Mouse (Mus musculus): ENCODE data around the gene a.

Gene a

DNA sequence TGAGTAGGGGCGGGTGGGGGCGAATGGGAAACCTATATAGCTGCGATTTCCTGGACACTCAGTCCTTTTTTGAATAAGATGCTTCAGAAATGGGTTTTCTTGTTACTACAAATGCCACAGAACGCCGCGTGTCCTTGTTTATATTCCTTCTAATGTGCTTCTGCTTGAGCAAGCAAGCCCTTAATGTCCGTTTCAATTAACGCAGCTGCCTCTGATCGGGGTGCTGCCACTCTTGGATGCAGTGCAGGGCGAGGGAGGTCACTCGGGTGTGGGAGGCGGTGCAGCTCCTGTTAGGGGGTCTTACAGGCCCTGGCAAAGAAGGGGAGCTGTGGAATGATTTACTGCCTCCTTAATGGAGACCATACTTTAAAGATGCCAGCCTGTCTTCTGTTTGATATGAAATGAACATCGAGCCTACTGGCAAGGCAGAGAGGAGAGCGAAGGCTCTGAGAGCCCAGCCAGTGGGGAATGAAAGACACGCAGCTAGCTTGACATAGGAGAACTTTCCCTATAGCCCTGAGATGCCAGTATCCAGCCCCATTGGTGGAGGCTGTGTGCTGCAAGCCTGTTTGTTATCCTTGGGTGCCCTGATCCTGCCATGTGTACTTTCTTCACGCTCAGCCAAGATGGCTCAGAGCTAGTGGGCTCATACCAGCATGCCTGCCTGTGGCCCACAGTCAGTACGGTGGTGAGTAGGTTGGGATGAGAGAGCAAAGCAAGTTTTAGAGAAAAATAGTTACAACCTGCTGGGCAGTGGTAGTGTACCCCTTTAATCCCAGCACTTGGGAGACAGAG is 8.1 kb upstream of the a start:
- DNase-seq (ENCODE audit: low read depth, low spot score), result no peak

DNA sequence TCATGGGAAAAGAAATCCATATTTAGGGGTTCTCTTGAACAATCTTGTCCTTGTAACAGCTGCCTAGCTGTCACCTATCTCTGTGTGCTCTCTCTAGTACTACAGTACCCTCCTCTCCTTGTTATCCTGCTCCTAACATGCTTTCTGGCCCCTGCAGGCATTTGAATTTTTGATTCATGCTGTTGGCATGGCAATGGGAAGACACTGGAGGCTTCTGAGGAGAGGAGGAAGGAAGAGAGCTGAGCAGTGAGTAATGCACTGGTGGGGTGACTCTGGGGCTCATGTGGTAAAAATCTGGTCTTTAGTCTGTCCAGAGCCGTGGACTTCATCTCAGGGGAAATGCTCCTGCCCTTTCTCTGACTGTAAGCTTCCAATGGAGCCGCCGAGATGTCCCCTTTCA is 5.9 kb upstream of the a start:
- DNase-seq (ENCODE audit: low read depth, low spot score), result no peak

DNA sequence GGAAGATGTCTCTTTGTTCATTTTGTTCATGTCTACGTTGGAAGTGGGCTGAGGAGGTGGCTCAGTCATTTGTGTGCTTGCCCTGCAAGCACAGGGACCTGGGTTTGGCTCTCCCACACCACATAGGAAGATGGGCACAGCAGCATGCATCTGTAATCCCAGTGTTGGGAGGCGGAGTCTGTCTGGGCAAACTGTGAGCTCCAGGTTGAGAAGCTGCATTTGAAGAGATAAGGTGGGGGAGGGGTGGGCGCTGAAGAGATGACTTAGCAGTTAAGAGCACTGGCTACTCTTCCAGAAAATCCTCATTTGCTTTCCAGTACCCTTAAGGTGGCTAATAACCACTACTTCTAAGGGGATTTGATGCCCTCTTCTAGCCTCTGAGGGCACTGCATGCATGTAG is 5.0 kb upstream of the a start:
- no peak for DNase-seq (ENCODE audit: low read depth, low spot score)

DNA sequence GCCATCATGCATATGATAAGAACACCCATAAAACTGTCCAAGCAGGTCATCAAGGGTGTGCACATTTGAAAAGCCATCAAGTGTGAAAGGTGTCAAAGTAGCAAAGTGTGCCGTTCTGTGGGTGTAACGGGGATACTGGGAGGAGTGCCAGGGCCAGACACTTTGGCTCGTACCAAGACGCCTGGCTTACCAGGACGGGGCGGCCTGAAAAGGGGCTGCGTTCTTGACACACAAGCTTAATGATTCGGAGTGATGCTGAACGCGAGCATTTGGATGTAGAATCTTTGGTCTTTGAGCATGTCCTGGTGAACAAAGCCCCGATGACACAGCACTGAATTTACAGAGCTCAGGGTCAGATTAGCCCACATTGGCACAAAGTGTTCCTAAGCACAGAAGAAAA is 4.4 kb upstream of the a start:
- DNase-seq (ENCODE audit: low read depth, low spot score), result no peak

DNA sequence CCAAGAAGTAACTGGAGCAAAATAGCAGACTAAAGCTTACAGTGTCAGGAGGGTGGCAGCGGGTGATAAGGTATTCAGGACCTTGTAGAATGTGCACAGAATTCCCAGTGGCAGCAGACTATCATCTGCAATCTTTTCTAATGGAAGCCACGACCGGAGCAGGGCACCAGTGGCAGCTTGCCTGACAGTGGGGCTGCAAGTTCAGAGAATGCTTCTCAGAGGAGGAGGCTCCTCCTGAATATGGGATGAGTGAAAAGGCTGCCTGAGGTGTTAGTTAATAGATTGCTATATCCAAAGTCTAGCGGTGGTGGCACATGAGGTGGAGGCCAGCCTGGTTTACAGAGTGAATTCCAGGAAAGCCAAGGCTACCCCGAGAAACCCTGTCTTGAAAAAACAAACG is 1.8 kb upstream of the a start:
- DNase-seq (ENCODE audit: low read depth, low spot score), result no peak

DNA sequence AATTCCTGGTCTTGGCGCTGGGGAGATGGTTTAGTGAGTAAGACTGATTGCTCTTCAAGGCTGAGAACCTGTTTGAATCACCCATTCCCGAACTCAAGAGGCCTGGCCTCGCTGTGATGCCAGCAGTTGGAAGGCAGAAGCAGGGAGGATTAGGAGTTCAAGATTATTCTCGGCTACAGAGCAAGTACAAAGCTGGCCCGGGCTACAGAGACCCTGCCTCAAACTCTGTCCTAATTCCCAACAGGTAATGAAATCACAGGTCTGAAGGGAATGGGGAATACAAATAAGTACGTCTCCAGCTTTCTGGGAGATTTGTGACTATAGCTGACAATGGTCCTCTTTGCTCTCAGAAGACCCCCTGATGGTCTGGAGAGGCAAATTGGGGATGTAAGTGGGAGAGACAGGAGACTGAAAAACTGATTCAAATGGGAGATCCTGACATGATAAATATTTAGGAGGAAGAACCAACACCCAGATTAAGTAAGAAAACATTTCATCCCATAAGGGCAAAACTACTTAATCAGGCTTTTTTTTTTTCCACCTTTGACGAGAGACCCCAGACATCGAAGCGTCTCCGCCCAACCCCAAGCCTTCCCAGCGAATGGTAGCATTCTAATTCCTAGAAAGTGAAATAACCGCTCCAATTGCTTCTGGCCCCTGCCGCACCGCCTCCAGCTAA is 1.1 kb upstream of the a start:
- peak; percentile 12 for DNase-seq (ENCODE audit: low read depth, low spot score)

DNA sequence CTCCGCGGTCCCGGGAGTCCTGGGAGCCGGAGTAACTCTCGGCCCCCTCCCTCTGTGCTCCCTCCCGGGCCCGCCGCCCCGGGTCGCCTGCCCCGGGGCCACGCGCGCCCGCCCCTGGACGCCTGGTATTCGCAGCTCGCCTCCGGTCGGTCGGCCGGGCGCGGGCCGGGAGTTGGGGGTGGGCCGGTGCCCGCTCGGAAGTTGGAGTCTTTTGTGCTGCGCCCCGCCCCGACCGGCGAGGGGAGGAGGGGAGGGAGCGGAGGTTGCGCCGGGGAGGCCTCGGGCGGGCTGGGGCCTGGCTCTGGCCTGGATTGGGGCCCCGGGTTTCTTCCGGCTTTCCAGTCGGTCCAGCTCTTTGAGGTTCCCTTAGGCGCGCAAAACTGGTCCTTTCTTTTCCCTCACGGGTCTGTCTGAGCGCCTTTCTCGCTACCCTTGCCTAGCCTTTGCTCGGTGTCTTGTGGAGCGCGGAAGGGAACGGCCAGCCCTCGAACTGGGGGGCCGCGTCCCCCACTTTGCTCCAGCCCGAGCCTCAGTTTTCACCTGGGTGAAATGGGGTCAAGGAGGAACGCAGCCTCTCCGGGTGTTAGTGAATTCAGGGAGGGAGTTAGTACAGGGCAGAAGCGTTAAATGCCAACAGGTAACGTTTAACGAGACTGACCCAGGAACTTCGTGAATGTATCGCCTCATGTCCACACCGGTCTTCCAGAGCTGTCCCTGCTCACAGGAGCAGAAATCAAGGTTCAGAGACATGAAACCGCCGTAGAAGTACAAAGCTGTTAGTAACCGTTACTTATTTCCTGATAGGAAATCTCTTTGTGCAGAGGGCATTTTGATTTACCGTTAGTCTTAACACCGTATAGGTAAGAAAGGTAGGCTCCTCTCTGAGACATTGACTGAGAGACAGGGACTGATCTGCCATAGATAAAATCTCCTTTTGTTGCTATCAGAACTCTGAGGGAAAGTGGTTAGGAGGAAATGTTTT is 750 bp downstream of the a start:
- peak; percentile 81 for DNase-seq (ENCODE audit: low read depth, low spot score)

DNA sequence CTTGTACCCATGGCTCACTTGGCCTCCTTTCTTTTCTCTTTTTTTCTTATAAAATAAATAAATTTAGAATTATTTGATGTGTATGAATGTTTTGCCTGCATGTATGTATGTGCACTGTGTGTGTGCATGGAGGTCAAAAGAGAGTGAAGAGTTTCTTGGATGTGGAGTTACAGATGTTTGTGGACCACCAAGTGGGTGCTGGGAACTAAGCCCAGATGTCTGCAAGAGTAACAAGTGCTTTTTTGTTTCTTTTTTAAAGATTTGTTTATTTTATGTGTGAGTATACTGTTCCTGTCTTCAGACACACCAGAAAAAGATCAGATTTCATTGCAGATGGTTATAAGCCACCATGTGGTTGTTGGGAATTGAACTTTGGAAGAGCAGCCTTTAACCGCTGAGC is 12.2 kb downstream of the a start:
- DNase-seq (ENCODE audit: low read depth, low spot score), result no peak

DNA sequence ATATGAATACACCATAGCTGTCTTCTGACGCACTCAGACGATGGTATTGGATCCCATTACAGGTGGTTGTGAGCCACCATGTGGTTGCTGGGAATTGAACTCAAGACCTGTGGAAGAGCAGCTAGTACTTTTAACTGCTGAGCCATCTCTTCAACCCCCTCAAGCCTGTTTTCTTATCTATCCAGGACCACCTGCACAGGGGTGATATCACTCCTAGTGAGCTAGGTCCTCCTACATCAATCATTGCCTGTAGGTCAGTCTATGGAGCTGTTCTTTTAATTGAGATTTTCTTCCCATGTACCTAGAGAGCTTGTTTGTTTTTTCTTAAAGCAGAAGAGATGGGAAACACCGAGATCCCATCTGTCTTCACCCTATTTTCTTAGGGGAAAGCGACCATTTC is 12.6 kb downstream of the a start:
- DNase-seq (ENCODE audit: low read depth, low spot score), result no peak

DNA sequence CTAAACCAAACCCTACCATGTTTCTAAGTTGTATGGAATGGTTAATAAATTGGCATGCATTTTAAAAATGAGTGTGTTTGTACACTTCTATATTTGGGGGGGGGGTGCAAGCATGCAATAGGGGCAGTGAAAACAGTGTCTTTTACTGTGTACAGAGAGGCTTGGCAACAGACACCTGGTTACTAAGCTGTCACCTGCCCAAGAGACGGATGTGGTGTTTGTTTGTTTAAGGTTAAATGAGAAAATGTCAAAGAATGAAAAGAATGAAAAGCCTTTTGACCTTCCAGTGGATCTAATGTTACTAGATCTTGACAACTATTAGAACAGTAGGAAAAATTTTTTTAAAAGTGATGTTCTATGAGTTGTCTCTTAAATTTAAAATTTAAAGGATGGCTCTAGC is 16.5 kb downstream of the a start:
- peak; percentile 27 for DNase-seq (ENCODE audit: low read depth, low spot score)

DNA sequence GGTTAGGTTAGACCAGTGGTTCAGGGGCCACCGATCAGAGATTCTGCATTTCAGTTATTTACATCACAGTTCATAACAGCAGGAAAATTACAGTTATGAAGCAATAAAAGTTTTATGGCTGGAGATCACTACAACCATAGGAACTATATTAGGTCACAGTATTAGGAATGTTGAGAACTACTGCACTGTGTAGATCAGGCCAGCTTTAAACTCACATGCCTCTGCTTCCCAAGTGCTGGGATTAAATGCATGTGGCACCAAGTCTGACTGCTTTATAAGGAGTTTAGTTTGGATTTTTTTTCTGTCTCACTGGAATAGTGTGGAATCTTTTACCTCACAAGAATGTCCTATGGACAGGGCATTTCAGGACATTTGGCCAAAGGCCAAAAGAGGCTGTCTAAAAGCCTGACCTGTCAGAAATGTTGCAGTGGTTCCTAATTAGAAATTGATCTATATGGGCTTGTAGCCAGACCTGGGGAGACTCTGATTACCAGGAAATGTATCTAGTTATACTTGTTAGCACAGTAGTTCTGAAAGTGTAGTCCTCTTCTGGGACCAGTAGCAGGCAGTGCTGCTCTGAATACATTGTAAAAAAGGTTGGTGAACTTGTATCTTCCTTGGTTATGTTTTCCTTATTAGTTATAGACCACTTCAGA is 18.0 kb downstream of the a start:
- DNase-seq (ENCODE audit: low read depth, low spot score), result peak; percentile 17

DNA sequence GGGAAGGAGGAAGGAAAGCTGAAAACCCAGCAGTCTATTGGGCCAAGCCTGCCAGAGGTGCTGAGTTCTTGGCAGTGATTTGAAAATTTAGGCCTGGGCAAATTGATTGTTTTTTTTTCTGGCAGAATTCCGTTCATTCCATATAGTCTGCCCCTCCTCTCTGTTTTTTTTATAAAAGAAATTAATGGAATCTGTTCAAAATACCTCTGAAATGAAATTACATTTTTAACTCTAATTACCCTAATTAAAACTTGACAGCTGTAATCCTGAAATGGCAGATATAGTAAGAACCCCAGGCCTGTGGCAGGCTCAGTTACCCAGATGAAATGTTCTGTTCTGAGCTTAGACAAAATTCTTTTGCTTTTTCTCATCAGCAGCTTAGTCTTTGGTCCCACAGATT is 19.6 kb downstream of the a start:
- DNase-seq (ENCODE audit: low read depth, low spot score), result no peak

DNA sequence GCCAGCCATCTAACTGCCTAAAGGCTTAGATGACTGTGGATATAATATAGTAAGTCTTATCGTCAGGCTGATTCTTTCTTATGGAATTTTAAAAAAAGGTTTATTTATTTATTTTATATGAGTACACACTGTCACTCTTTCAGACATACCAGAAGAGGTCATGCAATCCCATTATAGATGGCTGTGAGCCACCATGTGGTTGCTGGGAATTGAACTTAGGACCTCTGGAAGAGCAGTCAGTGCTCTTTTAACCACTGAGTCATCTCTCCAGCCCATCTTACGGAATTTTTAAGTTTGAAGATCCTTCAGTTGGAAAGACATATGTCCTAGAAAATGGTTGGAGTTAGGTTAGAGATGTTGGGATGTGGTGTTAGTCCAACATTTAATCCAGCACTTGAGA is 22.2 kb downstream of the a start:
- no peak for DNase-seq (ENCODE audit: low read depth, low spot score)

DNA sequence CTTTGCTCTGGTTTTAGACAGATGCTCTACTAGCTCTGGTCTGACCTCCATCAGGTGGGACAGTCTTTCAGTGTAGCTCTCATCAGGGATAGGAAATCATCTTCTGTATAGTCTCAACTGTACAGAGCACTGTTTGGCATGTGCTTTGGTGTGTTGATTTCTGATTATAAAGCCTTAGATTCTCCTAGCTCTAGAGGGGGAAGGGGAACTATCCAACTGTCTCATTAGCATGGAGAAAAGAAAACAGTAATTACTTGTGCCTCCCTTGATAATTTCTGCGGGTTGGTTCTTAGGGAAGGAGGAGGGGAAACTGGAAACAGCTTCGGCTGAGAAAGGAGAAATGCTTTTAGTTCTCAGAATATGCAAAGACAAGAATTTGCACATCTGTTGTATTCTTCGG is 25.9 kb downstream of the a start:
- no peak for DNase-seq (ENCODE audit: low read depth, low spot score)

DNA sequence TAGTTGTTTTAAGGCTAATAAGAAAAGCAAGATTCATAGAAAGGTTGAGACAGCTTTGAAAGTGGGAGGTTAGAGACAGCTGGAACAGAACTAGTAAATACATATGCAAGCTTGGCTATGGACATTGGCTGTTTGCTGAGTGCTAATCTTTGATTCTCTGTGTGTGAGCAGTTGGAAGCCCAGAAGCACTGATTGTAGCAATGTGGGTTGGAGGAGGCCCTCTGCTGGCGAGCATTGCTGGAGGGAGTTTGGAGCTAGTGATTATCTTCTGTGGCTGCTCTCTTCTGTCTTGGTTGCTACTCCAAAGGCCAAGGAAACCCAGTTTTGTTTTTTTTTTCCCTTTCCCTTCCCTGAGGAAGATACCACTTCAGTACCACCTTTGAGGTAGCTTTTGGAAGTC is 26.6 kb downstream of the a start:
- DNase-seq (ENCODE audit: low read depth, low spot score), result peak; percentile 62

DNA sequence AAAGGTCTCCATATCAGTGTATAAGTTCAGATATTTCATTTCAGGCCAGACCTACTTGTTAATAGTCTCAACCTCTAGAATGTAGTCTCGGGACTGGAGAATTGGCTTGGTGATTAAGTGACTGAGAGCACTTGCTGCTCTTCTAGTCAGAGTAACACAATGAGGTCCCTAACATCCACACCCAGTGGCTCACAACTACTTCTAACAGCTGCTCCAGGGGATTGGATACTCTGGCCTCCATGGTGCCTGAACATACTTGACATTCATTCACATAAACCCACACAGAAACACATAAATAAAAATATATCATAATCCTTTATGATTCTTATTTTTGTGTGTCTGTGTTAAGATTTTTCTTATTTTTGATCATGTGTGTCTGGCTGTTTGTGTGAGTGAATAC is 27.4 kb downstream of the a start:
- DNase-seq (ENCODE audit: low read depth, low spot score), result no peak

DNA sequence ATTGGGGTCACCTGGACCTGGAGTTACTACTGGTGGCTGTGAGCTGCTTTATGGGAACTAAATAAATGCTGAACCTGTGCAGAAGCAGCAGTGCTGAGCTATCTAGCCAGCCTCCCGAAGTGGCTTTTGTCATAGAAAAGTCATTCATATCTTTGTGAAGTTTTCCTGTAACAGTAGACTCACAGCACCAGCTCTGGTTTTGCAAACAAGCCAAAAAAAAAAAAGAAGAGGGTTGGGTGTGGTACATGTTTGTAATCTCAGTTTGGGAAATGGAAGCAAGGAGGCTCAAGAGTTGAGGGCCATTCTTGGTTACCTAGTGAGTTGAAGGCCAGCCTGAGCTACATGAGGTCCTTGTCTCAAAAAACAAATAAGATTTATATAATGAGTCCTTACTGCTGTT is 29.1 kb downstream of the a start:
- no peak for DNase-seq (ENCODE audit: low read depth, low spot score)

DNA sequence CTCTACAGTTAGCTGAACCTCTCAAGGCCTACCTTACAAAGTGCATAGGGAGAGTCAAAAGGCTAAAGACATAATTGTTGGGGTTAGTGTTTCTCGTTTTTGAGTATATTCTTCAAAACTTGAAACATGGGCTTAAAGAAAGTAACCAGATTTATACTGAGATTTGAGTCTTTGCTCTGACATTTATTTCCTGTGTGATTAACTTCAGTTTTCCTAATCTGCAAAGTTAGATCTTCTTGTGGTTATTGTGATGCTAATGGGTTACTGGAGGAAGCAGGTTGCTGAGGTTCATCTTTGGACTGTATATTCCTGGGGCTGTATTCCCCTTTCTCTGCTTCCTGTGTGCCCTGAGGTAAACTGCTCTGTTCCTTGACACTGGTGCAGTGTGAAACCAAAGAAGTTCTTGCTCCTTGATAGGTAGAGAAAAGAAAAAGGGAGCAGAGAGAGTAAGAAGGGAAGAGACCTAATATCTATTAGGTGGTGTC is 34.9 kb downstream of the a start:
- DNase-seq (ENCODE audit: low read depth, low spot score), result peak; percentile 17

DNA sequence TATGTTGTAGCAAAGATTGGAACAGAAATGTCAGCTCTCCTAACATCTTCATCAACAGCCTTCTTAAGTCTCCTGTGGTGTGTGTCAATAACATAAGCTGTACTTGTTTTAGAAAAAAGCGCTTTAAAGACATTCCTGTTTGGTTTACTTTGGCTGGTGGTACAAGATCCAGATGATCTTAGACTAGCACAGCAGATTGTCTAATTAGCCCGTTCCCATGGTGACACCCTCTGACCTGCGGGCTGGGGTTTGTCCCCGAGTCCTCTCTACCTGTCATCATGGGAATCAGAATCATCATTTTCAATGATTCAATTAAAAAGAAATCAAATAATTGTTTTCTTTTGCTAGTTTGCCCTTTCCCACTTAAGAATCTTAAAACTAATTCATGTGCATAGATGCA is 36.3 kb downstream of the a start:
- no peak for DNase-seq (ENCODE audit: low read depth, low spot score)

DNA sequence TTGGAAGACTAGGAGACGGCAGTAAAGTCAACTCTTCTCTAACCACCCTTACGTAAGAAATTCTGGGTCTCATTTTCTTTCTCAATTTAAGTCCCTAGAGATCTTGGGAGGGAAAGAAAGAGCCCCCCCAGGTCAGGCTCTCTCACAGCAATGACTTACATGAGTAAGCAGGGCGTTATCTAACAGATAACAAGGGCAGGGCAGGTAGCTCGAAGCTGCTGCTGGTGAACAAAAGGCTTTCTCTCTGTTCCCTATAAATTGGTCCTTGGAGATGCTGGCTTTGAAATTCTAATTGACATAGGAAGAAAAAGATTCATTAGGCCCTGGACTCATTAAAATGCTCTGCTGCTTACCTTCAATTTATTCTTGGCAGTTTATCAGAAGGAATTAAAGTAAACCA is 41.3 kb downstream of the a start:
- DNase-seq (ENCODE audit: low read depth, low spot score), result no peak

DNA sequence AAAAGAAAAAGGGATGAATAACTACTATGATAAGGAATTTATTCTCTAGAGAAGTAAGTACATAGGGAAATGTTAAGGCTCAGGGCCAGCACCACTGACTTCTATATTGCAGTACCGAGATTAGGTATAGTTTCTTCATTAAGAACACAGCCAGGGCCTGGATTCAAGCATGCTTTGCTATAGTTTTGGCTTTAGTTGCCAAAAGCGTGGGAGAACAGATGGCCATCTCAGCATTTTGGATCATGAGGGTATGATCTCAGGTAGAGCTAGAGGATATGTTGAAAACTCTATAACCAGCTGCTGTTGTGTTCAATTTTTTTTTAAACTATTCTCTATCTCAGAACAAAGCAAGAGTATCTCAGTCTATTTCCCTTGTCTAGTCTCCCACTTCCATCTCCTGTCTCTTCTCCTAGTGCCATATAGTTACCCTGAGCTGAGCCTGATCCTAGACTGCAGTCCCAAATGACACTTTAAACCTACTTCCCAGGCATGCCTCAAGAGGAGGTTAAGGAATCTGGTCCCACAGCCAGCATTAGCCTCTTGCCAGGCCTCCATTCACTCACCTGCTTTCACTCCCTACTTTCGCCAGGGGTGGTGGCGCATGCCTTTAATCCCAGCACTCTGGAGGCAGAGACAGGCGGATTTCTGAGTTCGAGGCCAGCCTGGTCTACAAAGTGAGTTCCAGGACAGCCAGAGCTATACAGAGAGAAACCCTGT is 43.1 kb downstream of the a start:
- no peak for DNase-seq (ENCODE audit: low read depth, low spot score)

Measured in CD4-positive, CD25-positive, alpha-beta regulatory T cell, adult 2 months (primary cell).